Mouse (Mus musculus) liver, embryonic 13.5 days (tissue): ENCODE measurements around the gene Lin37. TPM values are rescaled to one million over a fixed set of nuclear protein-coding genes. Genes with fewer than 3 reads are reported as not detected.

Source experiments
- ATAC-seq: fragments of 200-750 bp; cut with Nextera tagmentation; 2 replicates; pipeline ENCODE4 v1.8.0; 2017; ENCODE audit warnings: low read depth, mild to moderate bottlenecking, moderate number of reproducible peaks, moderate library complexity
- DNase-seq: peaks from one replicate; pipeline ENCODE4 v3.0.0; 2022
- H3K27ac ChIP-seq: fragments of 300-500 bp; sonication (generic); 2 replicates; pipeline ENCODE4 v1.5.1; 2015; ENCODE audit warnings: moderate library complexity, mild to moderate bottlenecking, inconsistent platforms
- H3K27me3 ChIP-seq: fragments of 300-500 bp; sonication (generic); 2 replicates; pipeline ENCODE4 v1.6.1; 2015; ENCODE audit warnings: mild to moderate bottlenecking, inconsistent platforms
- H3K36me3 ChIP-seq: fragments of 300-500 bp; sonication (generic); 2 replicates; pipeline ENCODE4 v1.6.1; 2015; ENCODE audit warnings: mild to moderate bottlenecking, inconsistent platforms
- H3K4me1 ChIP-seq: fragments of 300-500 bp; sonication (generic); replicated peaks from 2 replicates; pipeline ENCODE4 v1.6.1; 2015; ENCODE audit warnings: inconsistent platforms
- H3K4me2 ChIP-seq: fragments of 300-500 bp; sonication (generic); 2 replicates; pipeline ENCODE4 v1.6.1; 2015; ENCODE audit warnings: inconsistent platforms, mild to moderate bottlenecking, moderate library complexity
- H3K4me3 ChIP-seq: fragments of 300-500 bp; sonication (generic); replicated peaks from 2 replicates; pipeline ENCODE4 v1.5.1; 2015; ENCODE audit warnings: mild to moderate bottlenecking, inconsistent platforms
- H3K9ac ChIP-seq: fragments of 300-500 bp; sonication (generic); 2 replicates; pipeline ENCODE4 v1.6.1; 2015; ENCODE audit warnings: mild to moderate bottlenecking, inconsistent platforms
- H3K9me3 ChIP-seq: fragments of 300-500 bp; sonication (generic); replicated peaks from 2 replicates; pipeline ENCODE4 v1.6.1; 2016; ENCODE audit warnings: inconsistent platforms
- WGBS: fragments of 180-500 bp; shearing (Covaris S2); methylation state at CpG from one replicate; pipeline ENCODE4 v1.1.7; 2015; ENCODE audit not compliant: insufficient replicate concordance; 5-methylcytosine and 5-hydroxymethylcytosine counted together
- polyA plus RNA-seq: library from polyadenylated mRNA; unstranded; fragments of >200 nt; fragmentation: Nextera tagmentation; extraction: Ambion mirVana; gene quantifications from 2 replicates; pipeline ENCODE4 v1.2.1, GENCODE M21; 2015

Gene Lin37
- polyA plus RNA-seq, 1 experiment from 2014 or later, result 25.3 TPM

DNA sequence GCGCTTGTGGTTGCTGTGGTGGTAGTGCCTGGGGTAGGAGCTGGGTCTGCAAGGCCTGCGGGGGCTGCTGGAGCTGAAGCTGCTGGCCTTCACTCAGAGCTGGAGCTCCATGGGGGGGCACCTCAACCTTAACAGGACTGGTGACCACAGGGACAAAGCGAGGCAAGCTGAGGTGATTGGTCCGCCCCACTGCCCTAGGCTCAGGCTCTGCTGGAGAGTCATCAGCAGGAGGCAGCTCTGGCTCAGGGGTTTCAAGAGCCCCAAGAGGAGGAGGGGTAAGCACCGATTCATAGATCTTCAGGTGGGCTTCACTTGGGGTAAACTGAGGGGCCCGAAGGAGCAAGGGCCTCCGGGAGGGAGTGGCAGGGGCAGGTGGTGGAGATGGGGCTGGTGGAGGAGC, 25.5 kb upstream of the Lin37 start:
- ATAC-seq, result no peak
- H3K4me2 ChIP-seq, result no peak overlapping the region
- H3K36me3 ChIP-seq, result peaks cover 70% of the 10 kb centered on the region
- no peak overlapping the region for H3K4me3 ChIP-seq
- WGBS, result 87% methylated on average over 7 of the region's 7 CpGs
- peaks cover 25% of the 10 kb centered on the region for H3K4me1 ChIP-seq
- H3K9ac ChIP-seq, result no peak overlapping the region
- H3K27ac ChIP-seq, result no peak overlapping the region
- H3K27me3 ChIP-seq, result no peaks in the 10 kb centered on the region
- no peaks in the 10 kb centered on the region for H3K9me3 ChIP-seq
- DNase-seq, result no peak

- no peak overlapping the region for H3K9ac ChIP-seq
- no peak overlapping the region for H3K4me2 ChIP-seq
- H3K9me3 ChIP-seq, result no peaks in the 10 kb centered on the region
- ATAC-seq (no peak), DNase-seq (no peak)
- H3K4me3 ChIP-seq, result no peak overlapping the region
- peaks cover 78% of the 10 kb centered on the region for H3K36me3 ChIP-seq
- H3K27ac ChIP-seq, result no peak overlapping the region
- WGBS, result 92% methylated on average over 10 of the region's 10 CpGs
- H3K4me1 ChIP-seq, result peaks cover 17% of the 10 kb centered on the region
- no peaks in the 10 kb centered on the region for H3K27me3 ChIP-seq
Observed at GRCm38 (mm10) chr7:30584339-30584738, 24.7 kb upstream of the Lin37 start.

DNA sequence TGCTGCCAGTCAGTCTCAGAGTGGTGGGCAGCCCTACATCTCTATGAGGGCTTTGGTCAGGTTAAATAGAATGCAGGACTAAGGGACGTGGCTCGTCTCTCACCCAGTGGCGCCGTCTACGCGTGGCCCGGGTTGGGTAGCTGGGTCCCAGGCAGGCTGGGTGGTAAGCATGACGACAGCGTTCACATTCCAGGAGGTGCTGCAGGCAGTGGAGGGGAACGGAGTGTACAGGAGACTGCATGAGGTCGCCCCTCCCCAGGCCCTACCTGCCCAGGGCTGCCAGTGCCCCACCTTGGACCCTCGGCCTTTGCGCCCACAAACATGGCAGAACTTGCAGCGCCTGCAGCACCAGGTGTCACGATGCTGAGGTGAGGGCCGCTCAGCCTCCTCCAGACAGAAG, 21.9 kb upstream of the Lin37 start:
- H3K4me2 ChIP-seq, result no peak overlapping the region
- no peak overlapping the region for H3K27ac ChIP-seq
- H3K27me3 ChIP-seq, result no peaks in the 10 kb centered on the region
- peaks cover 3% of the 10 kb centered on the region for H3K4me1 ChIP-seq
- DNase-seq, result no peak
- H3K9ac ChIP-seq, result no peak overlapping the region
- no peak overlapping the region for H3K4me3 ChIP-seq
- peaks cover 100% of the 10 kb centered on the region for H3K36me3 ChIP-seq
- 94% methylated on average over 16 of the region's 16 CpGs for whole genome bisulfite sequencing
- H3K9me3 ChIP-seq, result no peaks in the 10 kb centered on the region
- ATAC-seq, result no peak

- Histone ChIP-seq H3K27me3 (no peaks in the 10 kb centered on the region), H3K36me3 (peaks cover 100% of the 10 kb centered on the region), H3K9me3 (no peaks in the 10 kb centered on the region), H3K9ac (no peak overlapping the region), H3K4me2 (no peak overlapping the region), H3K27ac (no peak overlapping the region), H3K4me3 (no peak overlapping the region), H3K4me1 (no peaks in the 10 kb centered on the region)
- ATAC-seq, result no peak
- WGBS, result 78% methylated on average over 8 of the region's 8 CpGs
- no peak for DNase-seq
Observed at GRCm38 (mm10) chr7:30579950-30580349, 20.3 kb upstream of the Lin37 start.

GRCm38 (mm10) chr7:30572969-30573368, 13.3 kb upstream of the Lin37 start:
- H3K36me3 ChIP-seq, result peaks cover 97% of the 10 kb centered on the region
- no peaks in the 10 kb centered on the region for H3K27me3 ChIP-seq
- WGBS, result 68% methylated on average over 2 of the region's 2 CpGs
- H3K27ac ChIP-seq, result no peak overlapping the region
- no peak overlapping the region for H3K4me3 ChIP-seq
- no peaks in the 10 kb centered on the region for H3K9me3 ChIP-seq
- no peak overlapping the region for H3K4me2 ChIP-seq
- no peak for ATAC-seq
- H3K9ac ChIP-seq, result peak overlapping the region; percentile 26; the same call in 1 of the 2 replicates
- H3K4me1 ChIP-seq, result peaks cover 20% of the 10 kb centered on the region
- no peak for DNase-seq

- Histone ChIP-seq H3K9me3 (no peaks in the 10 kb centered on the region), H3K4me1 (peaks cover 20% of the 10 kb centered on the region), H3K27me3 (no peaks in the 10 kb centered on the region), H3K9ac (no peak overlapping the region), H3K36me3 (peaks cover 95% of the 10 kb centered on the region), H3K4me3 (no peak overlapping the region), H3K27ac (no peak overlapping the region), H3K4me2 (no peak overlapping the region)
- DNase-seq, result no peak
- WGBS, result 53% methylated on average over 5 of the region's 5 CpGs
- peak; percentile 32 for ATAC-seq
Observed at GRCm38 (mm10) chr7:30572389-30572788, 12.8 kb upstream of the Lin37 start.

DNA sequence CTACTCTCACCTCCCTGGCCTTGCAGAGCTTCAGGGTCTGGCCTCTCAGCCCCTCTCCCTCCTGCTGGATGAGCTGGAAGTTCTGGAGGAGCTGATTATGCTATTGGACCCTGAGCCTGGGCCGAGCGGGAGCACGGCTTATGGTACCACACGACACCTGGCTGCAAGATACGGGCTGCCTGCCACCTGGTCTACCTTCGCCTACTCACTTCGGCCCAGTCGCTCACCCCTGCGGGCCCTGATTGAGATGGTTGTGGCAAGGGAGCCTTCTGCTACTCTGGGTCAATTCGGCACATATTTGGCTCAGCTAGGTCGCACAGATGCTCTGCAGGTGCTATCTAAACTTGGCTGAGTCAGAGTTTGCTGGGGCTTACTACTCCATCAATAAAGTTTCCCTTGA, 7.9 kb upstream of the Lin37 start:
- ATAC-seq (no peak), DNase-seq (no peak)
- WGBS, result 87% methylated on average over 11 of the region's 11 CpGs
- H3K9me3 ChIP-seq, result no peaks in the 10 kb centered on the region
- no peaks in the 10 kb centered on the region for H3K27me3 ChIP-seq
- H3K4me3 ChIP-seq, result no peak overlapping the region
- peaks cover 73% of the 10 kb centered on the region for H3K36me3 ChIP-seq
- no peak overlapping the region for H3K9ac ChIP-seq
- H3K4me2 ChIP-seq, result no peak overlapping the region
- H3K4me1 ChIP-seq, result peaks cover 20% of the 10 kb centered on the region
- no peak overlapping the region for H3K27ac ChIP-seq

DNA sequence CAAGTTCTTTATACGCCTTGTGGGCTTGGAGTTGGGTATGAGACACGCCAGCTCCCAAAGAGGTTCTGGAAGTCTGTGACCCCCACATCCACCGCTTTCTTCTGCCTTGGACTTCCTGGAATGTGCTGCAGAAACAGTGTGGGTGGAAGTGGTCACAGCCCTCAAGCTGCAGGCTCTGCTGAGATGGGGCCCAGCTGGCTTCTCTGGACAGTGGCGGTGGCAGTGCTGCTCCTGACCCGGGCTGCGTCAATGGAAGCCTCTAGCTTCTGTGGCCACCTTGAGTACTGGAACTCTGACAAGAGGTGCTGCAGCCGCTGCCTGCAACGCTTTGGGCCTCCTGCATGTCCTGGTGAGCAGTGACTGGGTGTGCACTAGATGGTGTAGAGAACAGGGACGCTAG, 6.4 kb upstream of the Lin37 start:
- Histone ChIP-seq H3K36me3 (peaks cover 64% of the 10 kb centered on the region), H3K9ac (no peak overlapping the region), H3K9me3 (no peaks in the 10 kb centered on the region), H3K4me3 (no peak overlapping the region), H3K27me3 (no peaks in the 10 kb centered on the region), H3K4me2 (no peak overlapping the region), H3K27ac (no peak overlapping the region), H3K4me1 (peaks cover 25% of the 10 kb centered on the region)
- ATAC-seq (no peak), DNase-seq (no peak)
- WGBS, result 78% methylated on average over 9 of the region's 9 CpGs

DNA sequence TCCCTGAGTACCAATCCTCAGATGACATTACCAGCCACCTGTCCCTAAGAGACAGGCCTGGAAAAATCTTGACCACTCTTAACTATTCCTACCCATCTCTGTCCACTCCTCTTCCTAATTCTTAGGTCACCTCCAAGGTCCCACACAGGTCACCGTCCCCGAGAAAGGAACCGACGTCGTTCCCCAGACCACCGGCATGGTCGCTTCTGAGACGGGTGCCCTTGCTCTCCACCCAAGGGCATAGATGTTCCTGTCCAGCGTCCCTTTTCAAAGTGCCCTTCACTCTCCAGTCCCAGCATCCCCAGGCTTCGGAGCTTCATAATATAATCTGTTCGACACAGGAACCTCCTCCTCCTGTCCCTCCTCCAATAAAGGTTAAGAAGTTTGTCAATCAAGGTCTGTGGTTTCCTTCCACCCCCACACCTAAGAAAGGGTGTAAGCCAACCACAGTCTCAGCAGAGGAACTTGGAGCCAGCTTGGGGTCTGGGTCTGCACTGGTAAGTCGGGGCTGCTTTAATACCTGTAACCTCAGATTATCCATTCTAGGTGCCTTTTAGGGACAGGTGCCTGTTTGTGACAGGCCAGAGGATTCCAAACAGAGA, 5.4 kb upstream of the Lin37 start, which contains the start of gene Igflr1:
Gene Igflr1 (plus strand): TSS at position 458 of the 602 bp plus-strand sequence.
- no peak for ATAC-seq
- H3K4me3 ChIP-seq, result peak within 1 kb of the TSS; percentile 83

DNA sequence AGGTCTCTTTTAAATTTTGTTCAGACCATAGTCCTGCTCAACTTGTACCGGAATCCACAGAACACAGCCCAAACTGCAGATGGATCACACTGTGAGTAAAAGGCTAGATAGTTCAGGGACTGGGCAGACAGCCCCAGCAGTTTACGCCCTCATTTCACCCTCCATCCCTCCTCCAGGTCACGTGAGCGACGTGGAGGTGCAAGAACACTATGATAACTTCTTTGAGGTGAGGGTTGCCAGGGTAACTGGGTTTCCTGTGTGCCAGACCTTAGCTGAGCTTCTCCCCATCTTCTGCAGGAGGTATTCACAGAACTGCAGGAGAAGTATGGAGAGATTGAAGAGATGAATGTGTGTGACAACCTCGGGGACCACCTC, 4.3 kb upstream of the Lin37 start:
- 21% methylated on average over 6 of the region's 6 CpGs for WGBS
- Histone ChIP-seq H3K4me2 (peak overlapping the region; percentile 89), H3K27me3 (no peaks in the 10 kb centered on the region), H3K9ac (peak overlapping the region; percentile 81), H3K36me3 (peaks cover 43% of the 10 kb centered on the region), H3K4me3 (peak overlapping the region; percentile 83), H3K4me1 (peaks cover 36% of the 10 kb centered on the region), H3K9me3 (no peaks in the 10 kb centered on the region), H3K27ac (peak overlapping the region; percentile 96)
- no peak for ATAC-seq
- no peak for DNase-seq

More for the DNA sequence above, 5.4 kb upstream of the Lin37 start, which contains the start of gene Igflr1:
- peaks cover 55% of the 10 kb centered on the region for H3K36me3 ChIP-seq
- WGBS, result 85% methylated on average over 12 of the region's 12 CpGs
- H3K27me3 ChIP-seq, result no peaks in the 10 kb centered on the region
- no peaks in the 10 kb centered on the region for H3K9me3 ChIP-seq
- H3K4me1 ChIP-seq, result peaks cover 29% of the 10 kb centered on the region
- peak within 1 kb of the TSS; percentile 89 for H3K4me2 ChIP-seq
- DNase-seq, result no peak
- no peak within 1 kb of the TSS for H3K27ac ChIP-seq
- peak within 1 kb of the TSS; percentile 81 for H3K9ac ChIP-seq

DNA sequence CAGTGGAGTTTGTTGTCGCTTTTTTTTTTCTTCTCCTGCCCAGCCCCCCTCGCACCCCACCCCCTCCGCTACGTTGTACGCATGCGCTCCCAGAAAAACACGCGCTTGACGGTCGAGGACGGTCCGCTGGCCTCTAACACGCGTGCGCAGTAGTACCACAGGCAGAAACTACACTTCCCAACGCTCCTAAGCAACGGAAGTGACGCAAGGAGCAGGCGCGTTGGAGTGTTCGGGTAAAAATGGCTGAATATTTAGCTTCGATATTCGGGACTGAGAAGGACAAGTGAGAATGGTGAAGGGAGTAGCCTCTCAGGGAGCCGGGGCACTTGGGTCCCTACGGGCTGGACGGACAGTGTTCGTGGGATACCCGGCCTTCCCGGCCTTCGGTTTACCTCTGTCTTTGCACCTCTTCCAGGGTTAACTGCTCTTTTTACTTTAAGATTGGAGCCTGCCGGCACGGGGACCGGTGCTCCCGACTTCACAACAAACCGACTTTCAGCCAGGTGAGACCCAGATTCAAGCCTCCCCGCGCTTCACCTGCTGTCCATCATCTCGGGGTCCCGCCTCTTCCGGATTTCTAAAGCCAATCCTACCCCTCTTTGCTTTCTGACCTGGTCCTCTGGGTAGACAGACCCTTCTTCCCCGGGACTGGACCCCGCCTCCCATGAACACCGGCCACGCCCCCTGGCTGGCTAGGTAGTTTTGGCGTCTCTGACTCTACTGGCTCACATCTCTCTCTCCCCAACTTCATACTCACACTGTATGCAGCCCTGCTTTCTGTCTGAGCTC, 3.7 kb upstream of the Lin37 start, which contains the start of the genes U2af1l4, Gm49396 and Psenen:
Gene U2af1l4 (plus strand): TSS at position 185 of the 789 bp plus-strand sequence.
Gene Gm49396 (plus strand): TSS at position 228 of the 789 bp plus-strand sequence.
Gene Psenen (minus strand): TSS at position 511 of the 789 bp plus-strand sequence.
- WGBS, result under 1% methylated on average over 45 of the region's 45 CpGs

More for the DNA sequence above, 3.7 kb upstream of the Lin37 start, which contains the start of the genes U2af1l4, Gm49396 and Psenen:
- Histone ChIP-seq H3K27me3 (no peaks in the 10 kb centered on the region), H3K4me2 (peak within 1 kb of the TSS; percentile 89), H3K9me3 (no peaks in the 10 kb centered on the region), H3K4me3 (peak within 1 kb of the TSS; percentile 83), H3K9ac (peak within 1 kb of the TSS; percentile 81), H3K36me3 (peaks cover 37% of the 10 kb centered on the region), H3K27ac (peak within 1 kb of the TSS; percentile 96), H3K4me1 (peaks cover 41% of the 10 kb centered on the region)
- DNase-seq (peak; percentile 92), ATAC-seq (peak; percentile 81)
